Mouse (Mus musculus) brain, adult 2 months (tissue): ENCODE measurements at regions not wholly inside any gene's neighbourhood (a gene's known extent, or its start where the extent isn't known, plus 50 kb on each side); places are given as distances from the start of the nearest gene placed in this dataset.
A peak's percentile ranks its signal among the peaks of the same experiment; 100 is the strongest.

Source experiments
- DNase-seq: peaks from one replicate; pipeline ENCODE4 v3.0.0; 2011; ENCODE audit warnings: low read depth, low spot score

- DNase-seq = peak; percentile 70
Measured at GRCm38 (mm10) chr12:32728425-32728824, 90.9 kb upstream of the Nampt start.

DNA sequence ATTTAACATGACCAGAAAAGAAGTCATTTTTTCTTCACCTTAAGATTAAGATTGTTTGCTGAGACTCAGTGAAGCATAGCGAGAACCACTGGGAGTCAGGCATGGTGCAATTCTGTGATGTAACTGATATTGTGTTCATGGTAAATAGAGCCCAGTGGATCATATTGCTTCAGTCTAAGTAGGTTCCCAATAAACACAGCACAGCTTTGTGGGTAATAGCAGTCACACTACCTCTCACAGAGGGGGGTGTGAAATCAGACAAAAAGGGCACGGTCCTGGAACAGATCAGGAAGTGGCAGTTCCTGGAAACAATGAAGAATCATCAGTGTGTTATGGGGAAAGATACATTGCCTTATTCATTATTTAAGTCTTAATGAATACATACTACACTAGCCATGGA lies 84.1 kb upstream of the Nampt start:
- DNase-seq = no peak

DNA sequence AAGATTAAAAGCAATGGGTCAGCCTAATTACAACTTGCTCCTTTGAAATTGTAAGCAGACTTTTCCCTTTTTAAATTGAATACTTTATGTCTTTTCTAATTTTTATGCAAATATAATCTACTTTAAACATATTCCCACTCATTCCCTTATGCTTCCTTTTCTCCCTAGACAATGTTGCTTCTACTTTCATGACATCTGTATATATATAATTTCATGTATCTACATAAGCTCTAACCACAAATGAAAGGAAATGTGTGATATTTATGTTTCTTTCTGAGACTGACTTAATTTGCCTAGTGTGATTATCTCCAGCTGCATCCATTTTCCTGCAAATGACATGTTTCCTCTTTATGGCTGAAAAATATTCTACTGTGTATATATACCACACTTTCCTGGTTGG lies 77.9 kb upstream of the Nampt start:
- no peak for DNase-seq

GRCm38 (mm10) chr12:32757441-32758119 lies 61.8 kb upstream of the Nampt start:
- DNase-seq = peak; percentile 98

DNA sequence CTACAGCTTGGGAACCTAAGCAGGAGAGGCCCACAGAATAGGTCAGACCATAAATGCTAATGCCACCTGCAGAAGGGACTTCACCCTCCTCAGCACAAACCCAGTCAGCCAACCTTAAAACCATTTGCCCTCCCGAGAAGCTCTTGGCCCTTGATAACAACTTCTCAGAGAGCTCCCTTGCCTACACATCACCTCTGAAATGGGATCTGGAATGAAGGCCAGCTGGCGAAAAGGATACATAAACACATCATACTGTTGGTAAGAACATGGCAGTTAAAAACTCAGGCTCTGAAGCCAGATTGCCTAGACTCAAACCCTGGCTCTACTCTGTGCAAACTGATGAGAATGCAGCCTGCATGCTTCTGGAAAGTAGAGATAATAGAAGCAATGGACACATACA lies 61.2 kb upstream of the Nampt start:
- peak; percentile 64 for DNase-seq

- DNase-seq = no peak
Measured at GRCm38 (mm10) chr12:32760627-32761026, 58.7 kb upstream of the Nampt start.

DNA sequence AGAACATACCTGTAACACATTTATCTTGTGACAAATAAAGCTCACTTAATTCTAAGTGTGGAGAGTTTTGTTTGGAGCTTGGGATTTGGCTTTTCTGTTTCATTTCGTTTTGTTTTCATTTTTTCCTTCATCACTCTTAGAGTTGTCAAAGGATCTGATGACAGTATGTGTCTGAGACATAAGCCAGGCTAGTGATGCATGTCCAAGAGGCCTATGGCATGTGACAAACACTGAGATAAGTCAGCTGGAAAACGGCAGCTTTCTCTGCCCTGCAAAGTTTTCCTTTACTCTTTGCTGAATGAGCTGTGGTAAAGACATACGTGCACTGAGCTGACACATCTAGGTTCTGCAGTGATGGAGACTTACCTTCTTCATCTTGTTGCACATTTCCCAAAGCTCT lies 58.3 kb upstream of the Nampt start:
- DNase-seq = no peak

DNA sequence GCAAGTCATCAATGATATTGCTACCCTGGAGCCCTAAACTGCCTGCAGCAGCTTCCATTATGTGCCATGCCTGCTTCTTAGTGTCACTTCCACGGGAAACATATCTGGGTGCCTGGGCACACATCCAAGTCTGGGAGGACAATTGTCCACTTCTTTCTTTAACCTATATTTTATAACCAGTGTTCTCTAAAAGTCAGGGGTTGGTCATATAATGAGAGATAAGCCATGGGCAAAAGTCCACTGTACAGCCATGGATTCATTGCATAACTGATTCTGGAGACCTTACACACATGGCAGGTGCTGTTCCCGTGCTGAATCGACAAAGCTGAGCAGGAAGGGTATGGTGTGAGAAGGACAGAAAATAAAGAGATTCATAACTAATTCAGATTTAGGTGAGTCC lies 55.1 kb upstream of the Nampt start:
- DNase-seq = no peak

DNA sequence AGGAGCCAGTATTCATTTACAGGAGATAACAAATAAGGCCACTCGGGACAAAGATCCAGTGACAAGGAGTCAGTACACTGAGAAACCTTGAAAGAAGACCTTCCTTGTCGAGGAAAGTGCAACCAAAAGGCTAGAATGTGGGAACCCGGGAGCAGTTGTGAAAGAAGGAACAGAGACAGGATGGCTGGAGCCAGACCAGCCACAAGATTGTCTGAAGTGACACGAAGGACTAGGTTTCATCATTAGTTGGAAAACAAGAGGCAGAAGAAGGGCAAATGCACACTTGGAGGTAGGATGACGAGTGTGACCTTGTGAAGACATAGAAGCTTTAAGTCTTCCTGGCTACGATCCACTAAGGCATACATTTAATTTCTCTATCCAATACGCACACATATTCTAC lies 54.6 kb upstream of the Nampt start:
- no peak for DNase-seq

DNA sequence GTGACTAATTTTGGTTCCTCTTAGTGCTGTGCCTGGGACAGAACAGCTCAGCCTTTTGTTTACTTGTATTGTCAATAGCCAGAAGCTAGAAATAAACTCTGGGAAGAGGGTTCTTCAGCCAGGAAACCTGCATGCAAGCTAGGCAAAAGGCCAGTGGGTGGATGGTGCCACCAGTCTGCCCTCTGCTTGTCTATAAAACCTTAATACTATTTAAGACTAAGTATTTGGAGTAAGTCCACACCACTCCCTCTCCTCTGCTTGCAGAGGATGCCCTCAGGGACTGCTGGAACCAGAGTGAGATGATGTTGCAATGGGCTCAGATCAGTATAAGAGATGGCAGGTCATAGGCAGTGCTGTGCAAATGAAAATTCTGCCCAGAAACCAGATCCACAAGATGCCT lies 53.5 kb upstream of the Nampt start:
- peak; percentile 83 for DNase-seq

DNA sequence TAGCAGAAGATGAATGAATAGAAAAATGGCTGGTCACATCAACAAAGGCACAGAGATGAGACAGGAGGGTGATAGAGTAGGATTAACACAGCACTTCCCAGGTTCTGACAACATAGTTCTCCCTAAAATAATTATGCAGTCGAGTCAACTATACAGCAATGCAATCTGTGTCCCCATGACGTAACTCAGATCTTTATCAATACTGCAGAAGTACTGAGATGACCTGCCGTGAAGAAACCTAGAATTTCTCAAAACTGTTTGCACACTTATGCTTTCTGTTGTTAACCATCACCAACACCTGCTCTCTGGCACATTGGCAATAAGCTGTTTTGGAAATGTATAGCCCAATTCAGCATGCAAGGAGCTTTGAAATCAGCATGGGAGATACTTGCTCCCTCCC lies 52.8 kb upstream of the Nampt start:
- DNase-seq = no peak

DNA sequence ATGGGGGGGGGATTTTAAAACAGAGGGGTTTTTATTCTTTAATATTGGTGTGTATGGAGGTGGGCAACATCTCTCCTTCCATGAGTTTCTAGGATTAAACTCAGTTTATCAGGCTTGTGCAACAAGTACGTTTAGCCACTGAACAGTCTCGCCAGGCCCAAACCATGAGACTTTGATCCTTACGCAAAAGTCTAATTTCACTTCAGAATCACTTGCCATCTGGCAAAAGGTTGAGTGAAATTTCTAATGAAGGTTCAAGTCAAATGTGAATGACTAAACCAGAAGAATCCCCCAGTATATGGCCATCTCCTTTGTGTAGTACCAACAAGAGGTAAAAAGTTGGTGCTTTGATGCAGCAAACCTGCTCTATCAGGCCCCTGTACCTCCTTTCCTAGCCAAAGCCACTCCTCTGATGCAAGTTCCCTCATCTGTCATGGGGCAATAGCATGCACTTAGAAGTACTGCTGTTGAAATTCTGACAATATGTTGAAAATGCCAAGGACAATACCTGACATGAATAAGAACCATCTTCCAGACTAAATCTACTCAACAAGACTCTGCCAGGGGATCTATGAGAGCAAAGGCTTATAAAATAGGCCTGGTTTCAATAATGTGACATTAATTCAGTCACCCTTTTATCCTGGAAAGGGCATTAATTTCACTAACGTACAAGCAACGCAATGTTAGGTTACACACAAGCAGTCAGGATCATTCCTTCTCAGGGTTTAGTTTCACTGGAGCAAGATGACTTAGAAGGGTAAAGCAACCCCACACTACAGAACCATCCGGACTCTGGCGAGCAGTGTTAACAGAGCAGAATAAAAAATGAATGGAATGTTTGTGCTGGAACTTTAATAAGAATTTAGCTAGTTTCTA lies 51.9 kb upstream of the Nampt start:
- no peak for DNase-seq

DNA sequence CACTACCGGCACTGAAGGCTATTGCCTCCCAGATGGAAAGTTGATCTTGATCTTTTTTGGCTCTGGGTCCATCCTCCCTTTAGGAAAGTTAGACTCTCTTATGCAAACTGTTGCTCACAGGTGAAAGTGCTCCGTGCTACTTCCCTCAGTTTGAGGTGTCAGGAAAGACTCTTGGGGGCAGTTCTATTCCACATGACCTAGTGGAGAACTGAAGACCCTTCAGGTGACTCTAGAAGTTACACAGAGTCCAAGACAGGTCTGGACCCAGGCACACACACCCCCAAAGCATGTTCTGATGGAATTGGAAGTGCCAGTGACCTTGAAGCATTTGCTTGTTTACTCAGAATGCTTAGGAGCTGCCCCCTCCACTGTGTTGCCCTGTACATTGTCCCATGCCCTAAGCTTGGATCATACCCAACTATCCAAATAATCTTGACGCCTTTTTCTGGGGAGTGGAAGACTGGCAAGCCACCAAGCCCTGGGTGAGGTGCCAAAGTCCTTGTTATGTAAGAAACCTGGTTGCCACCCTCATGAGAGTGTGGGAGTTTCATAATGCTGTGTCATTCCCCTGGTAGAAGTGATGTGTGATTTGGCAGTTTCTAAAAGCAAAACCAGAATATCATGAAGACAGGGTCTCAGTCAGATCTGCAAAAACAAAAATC lies 51.1 kb upstream of the Nampt start:
- peak; percentile 64 for DNase-seq

DNA sequence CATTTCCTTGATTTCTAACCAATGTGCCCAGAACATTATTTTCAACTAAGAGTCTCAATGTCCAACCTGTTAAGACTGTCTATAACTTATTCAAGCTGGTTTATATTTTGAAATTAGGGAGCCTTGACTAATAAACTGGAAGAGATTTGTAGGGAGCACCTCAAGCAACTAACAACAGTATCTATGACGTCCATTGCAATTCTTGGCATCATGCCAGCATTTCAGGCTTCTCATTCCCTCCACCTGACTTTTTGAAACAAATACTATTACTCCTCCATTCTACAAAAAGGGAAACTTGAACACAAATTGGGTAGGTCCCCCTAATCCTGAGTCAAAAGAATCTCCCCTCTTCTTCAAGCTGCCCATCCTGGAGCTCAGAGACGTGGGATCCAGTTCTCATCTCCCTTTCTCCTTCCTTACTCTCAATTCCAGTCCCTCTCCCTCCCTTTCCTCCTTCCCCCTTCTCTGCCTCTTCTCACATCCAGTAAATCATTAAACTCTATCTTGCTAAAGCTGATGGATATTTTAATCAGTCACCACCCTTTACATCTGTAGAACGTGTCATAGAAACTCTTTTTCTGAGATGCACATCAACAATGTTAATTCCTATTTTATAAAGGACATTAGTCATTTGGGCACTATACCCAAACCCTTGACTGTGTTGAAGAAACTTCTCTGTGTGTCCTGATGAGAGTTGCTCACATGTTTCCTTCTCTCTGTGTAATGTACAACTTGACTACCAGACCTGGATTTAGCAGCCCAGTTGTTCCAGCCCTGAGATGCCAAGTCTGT lies 50.4 kb upstream of the Nampt start:
- DNase-seq = no peak
